Mouse (Mus musculus): ENCODE measurements around the gene Aldh4a1.
A peak's percentile ranks its signal among the peaks of the same experiment; 100 is the strongest.

Gene Aldh4a1

GRCm38 (mm10) chr4:139622373-139623282 is at the start of gene Aldh4a1:
Gene Aldh4a1, plus strand, starts transcription at chr4:139622866.
- DNase-seq = peak; percentile 87

GRCm38 (mm10) chr4:139572928-139573512 is 49.6 kb upstream of the Aldh4a1 start:
- no peak for DNase-seq

- peak; percentile 99 for DNase-seq
Measured at GRCm38 (mm10) chr4:139574156-139574798, 48.4 kb upstream of the Aldh4a1 start.

GRCm38 (mm10) chr4:139574799-139575672 is 47.6 kb upstream of the Aldh4a1 start:
- peak; percentile 71 for DNase-seq

GRCm38 (mm10) chr4:139575673-139576003 is 47.0 kb upstream of the Aldh4a1 start:
- no peak for DNase-seq

- no peak for DNase-seq
Measured at GRCm38 (mm10) chr4:139576251-139576880, 46.3 kb upstream of the Aldh4a1 start.

- no peak for DNase-seq
Measured at GRCm38 (mm10) chr4:139577006-139577405, 45.7 kb upstream of the Aldh4a1 start.

- no peak for DNase-seq
Measured at GRCm38 (mm10) chr4:139578389-139578788, 44.3 kb upstream of the Aldh4a1 start.

GRCm38 (mm10) chr4:139579003-139579402 is 43.7 kb upstream of the Aldh4a1 start:
- DNase-seq = no peak

- DNase-seq = no peak
Measured at GRCm38 (mm10) chr4:139579466-139579865, 43.2 kb upstream of the Aldh4a1 start.

GRCm38 (mm10) chr4:139580663-139581336 is 41.9 kb upstream of the Aldh4a1 start:
- no peak for DNase-seq

- DNase-seq = no peak
Measured at GRCm38 (mm10) chr4:139581427-139582051, 41.1 kb upstream of the Aldh4a1 start.

- DNase-seq = no peak
Measured at GRCm38 (mm10) chr4:139582346-139582745, 40.3 kb upstream of the Aldh4a1 start.

- no peak for DNase-seq
Measured at GRCm38 (mm10) chr4:139582903-139583302, 39.8 kb upstream of the Aldh4a1 start.

GRCm38 (mm10) chr4:139583629-139584245 is 38.9 kb upstream of the Aldh4a1 start:
- no peak for DNase-seq

- DNase-seq = no peak
Measured at GRCm38 (mm10) chr4:139584704-139585103, 38.0 kb upstream of the Aldh4a1 start.

GRCm38 (mm10) chr4:139585713-139586112 is 37.0 kb upstream of the Aldh4a1 start:
- no peak for DNase-seq

GRCm38 (mm10) chr4:139587370-139587769 is 35.3 kb upstream of the Aldh4a1 start:
- no peak for DNase-seq

- no peak for DNase-seq
Measured at GRCm38 (mm10) chr4:139587773-139588172, 34.9 kb upstream of the Aldh4a1 start.

GRCm38 (mm10) chr4:139589351-139590027 is 33.2 kb upstream of the Aldh4a1 start:
- DNase-seq = no peak

All from thymus, postnatal 14 days (tissue).